Comparison of ENCODE assay signal across 28 mouse cellular contexts in the genomic region with DNA sequence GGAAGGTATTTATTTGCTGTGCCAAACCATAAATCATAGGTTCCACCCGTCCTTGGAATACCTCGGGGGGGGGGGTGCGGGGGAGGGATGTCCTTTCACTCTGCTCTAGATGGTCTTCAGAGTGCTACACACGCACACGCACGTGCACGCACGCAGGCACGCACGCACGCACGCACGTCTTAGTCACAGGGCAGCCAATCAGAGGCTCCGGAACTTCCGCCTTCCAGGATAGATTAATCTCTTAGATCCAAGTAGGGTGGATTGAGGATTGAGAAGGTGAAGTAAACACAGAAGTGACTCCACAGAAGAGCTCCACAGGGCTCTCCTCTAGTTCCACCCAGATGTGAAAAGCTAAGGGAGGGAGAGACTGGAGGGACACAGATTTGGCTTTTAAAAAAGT. TPM values are rescaled to one million over a fixed set of nuclear protein-coding genes. Genes with fewer than 3 reads are reported as not detected.
"Had no signal": no experiment of that assay in that cellular context is flagged by ENCODE, and none has a peak within 500 bp of the region (broad histone marks: within the 10 kb centered on the region; RNA-seq: fewer than 3 reads in every experiment).

No protein-coding gene starts in this region.

- DNase-seq: liver, postnatal 0 days; lung, adult 2 months; lung, postnatal 14 days; lung, postnatal 36 days; midbrain, embryonic 14.5 days; retina, postnatal 1 day; right cerebral cortex, adult 18-20 months; right cerebral cortex, postnatal 25 days; right cerebral cortex, postnatal 4 days; spleen, adult 18-20 months; thymus, adult 2 months; thymus, postnatal 25 days; thymus, postnatal 4 days had no signal

RNA-seq across cellular contexts. Expression of a gene that starts 35.6 kb away (rescaled TPM):
- total RNA-seq: megakaryocyte, adult 5-6 weeks; megakaryocyte-erythroid progenitor cell, adult 5-6 weeks had no signal
- polyA plus RNA-seq: liver, postnatal 0 days; lung, adult 2 months; lung, embryonic 15.5 days; lung, postnatal 0 days; midbrain, embryonic 10.5 days; midbrain, embryonic 12.5 days; midbrain, embryonic 14.5 days; midbrain, embryonic 16.5 days; myocyte; neural tube, embryonic 11.5 days; neural tube, embryonic 13.5 days; neural tube, embryonic 15.5 days; stomach, embryonic 14.5 days; stomach, embryonic 16.5 days; thymus, adult 2 months; urinary bladder, adult 2 months had no signal

RNA-seq across cellular contexts. Expression of a gene that starts 38.0 kb away (rescaled TPM):
- total RNA-seq: megakaryocyte, adult 5-6 weeks; megakaryocyte-erythroid progenitor cell, adult 5-6 weeks had no signal
- polyA plus RNA-seq: liver, postnatal 0 days; lung, embryonic 15.5 days; lung, postnatal 0 days; midbrain, embryonic 10.5 days; midbrain, embryonic 12.5 days; midbrain, embryonic 14.5 days; midbrain, embryonic 16.5 days; myocyte; neural tube, embryonic 11.5 days; neural tube, embryonic 13.5 days; neural tube, embryonic 15.5 days; small intestine, adult 2 months; stomach, embryonic 14.5 days; stomach, embryonic 16.5 days had no signal
